Mouse (Mus musculus) limb, embryonic 10.5 days (tissue): ENCODE data around the gene Ick. TPM values are rescaled to one million over a fixed set of nuclear protein-coding genes. Genes with fewer than 3 reads are reported as not detected.

Source experiments
- polyA plus RNA-seq: library from polyadenylated mRNA; unstranded; fragments of >200 nt; fragmentation: Nextera tagmentation; extraction: Ambion mirVana; gene quantifications from 2 replicates; pipeline ENCODE4 v1.2.1, GENCODE M21; 2016

Ick gene
- polyA plus RNA-seq, 1 experiment from 2014 or later = 47.4 TPM

Other genes starting within 250 kb of the Ick start
- gene Elovl5, start 191.8 kb upstream of the Ick start, polyA plus RNA-seq = 91.1 and 92.8 TPM in 2 replicates
- gene Gcm1, start 57.3 kb upstream of the Ick start, polyA plus RNA-seq = not detected in 2 replicates
- 22.2 and 25.5 TPM in 2 replicates for gene Fbxo9, start 127 bp upstream of the Ick start, polyA plus RNA-seq
- 89.0 and 114 TPM in 2 replicates for gene Gsta4, start 73.6 kb downstream of the Ick start, polyA plus RNA-seq
- not detected in 2 replicates for gene Gsta1, start 121.5 kb downstream of the Ick start, polyA plus RNA-seq
- gene Gm3776, start 147.9 kb downstream of the Ick start, polyA plus RNA-seq = not detected in 2 replicates
- not detected in 2 replicates for gene Gm10639, start 180.7 kb downstream of the Ick start, polyA plus RNA-seq
- not detected in 2 replicates for gene Omt2a, start 205.6 kb downstream of the Ick start, polyA plus RNA-seq
- not detected in 2 replicates for gene Omt2b, start 218.4 kb downstream of the Ick start, polyA plus RNA-seq
- gene Gsta2, start 246.6 kb downstream of the Ick start, polyA plus RNA-seq = not detected in 2 replicates